11 mouse cellular contexts compared by ENCODE assay signal in genomic region chr17:49413554-49413953, GRCm38 (mm10). TPM values are rescaled to one million over a fixed set of nuclear protein-coding genes. Genes with fewer than 3 reads are reported as not detected.
DNase-seq lines count a peak whose midpoint lies in the region; ATAC-seq and TF ChIP-seq lines count a peak whose summit lies in the region.
"Had no signal": no experiment of that assay in that cellular context is flagged by ENCODE, and none has a peak within 500 bp of the region (broad histone marks: within the 10 kb centered on the region; RNA-seq: fewer than 3 reads in every experiment).

No protein-coding gene starts in this region.

- intact Hi-C loops in left cerebral cortex, postnatal 14 days (cut with DNase I): no loop called here

- H3K36me3 ChIP-seq in kidney, adult 2 months (ENCODE audit: control insufficient read depth, insufficient read depth, low read length): no peaks in the 10 kb centered on the region
- no peaks in the 10 kb centered on the region for H3K36me3 ChIP-seq in kidney, embryonic 15.5 days
- no peaks in the 10 kb centered on the region for H3K36me3 ChIP-seq in MEL (ENCODE audit: control insufficient read depth in 1 of 2, insufficient read depth in 2 of 2, low read length in 2 of 2)
- no peaks in the 10 kb centered on the region for H3K36me3 ChIP-seq in neural tube, embryonic 15.5 days
- H3K36me3 ChIP-seq: lung, embryonic 15.5 days; neural tube, embryonic 13.5 days had no signal

- H3K27me3 ChIP-seq in kidney, adult 2 months (replicated peaks; ENCODE audit: control insufficient read depth, insufficient read depth, low read length): no peaks in the 10 kb centered on the region
- H3K27me3 ChIP-seq in kidney, embryonic 15.5 days: no peaks in the 10 kb centered on the region
- no peaks in the 10 kb centered on the region; a peak in 1 of 4 replicates for H3K27me3 ChIP-seq in MEL (ENCODE audit: control insufficient read depth in 1 of 2, insufficient read depth in 2 of 2, low read length in 2 of 2)
- H3K27me3 ChIP-seq in neural tube, embryonic 15.5 days (replicated peaks): no peaks in the 10 kb centered on the region
- H3K27me3 ChIP-seq: lung, embryonic 15.5 days; neural tube, embryonic 13.5 days had no signal

- no peak overlapping the region for H3K4me3 ChIP-seq in kidney, adult 2 months (ENCODE audit: insufficient read depth, low read depth, low read length)
- H3K4me3 ChIP-seq in kidney, embryonic 15.5 days (replicated peaks): no peak overlapping the region
- H3K4me3 ChIP-seq in MEL (ENCODE audit: control insufficient read depth in 1 of 2, insufficient read depth in 1 of 2, low read depth in 2 of 2, low read length in 2 of 2): no peak overlapping the region
- no peak overlapping the region for H3K4me3 ChIP-seq in neural tube, embryonic 15.5 days (replicated peaks)
- H3K4me3 ChIP-seq: lung, embryonic 15.5 days; neural tube, embryonic 13.5 days had no signal

- DNase-seq in kidney, adult 2 months: no peak
- peak; percentile 26 for DNase-seq in CD4-positive helper T cell, adult 2 months (ENCODE audit: low read depth, low spot score)
- peak; percentile 54 for DNase-seq in MEL (ENCODE audit: low read depth, low spot score)
- DNase-seq in left cerebral cortex, postnatal 14 days (ENCODE audit: low spot score in 2 of 2): no peak
- DNase-seq: gastrocnemius, postnatal 10 days; kidney, adult 9 months had no signal

- TF ChIP-seq POLR2A in kidney, adult 2 months (IDR thresholded peaks at IDR 0.05; ENCODE audit: low read depth, low read length): no peak
- no peak for TF ChIP-seq POLR2A in MEL (IDR thresholded peaks at IDR 0.05; ENCODE audit: control insufficient read depth in 1 of 2, insufficient read depth in 1 of 2, low read depth in 1 of 2, low read length in 2 of 2, poor library complexity in 1 of 2)

- WGBS in kidney, adult 2 months: 50% methylated on average over 3 of the region's 3 CpGs
- 53% methylated on average over 3 of the region's 3 CpGs for WGBS in kidney, embryonic 15.5 days
- WGBS in neural tube, embryonic 15.5 days: 56% methylated on average over 3 of the region's 3 CpGs

- TF ChIP-seq CTCF in kidney, adult 2 months (conservative IDR thresholded peaks at IDR 0.05; ENCODE audit: insufficient read depth, insufficient read length, low read depth, low read length): peak; percentile 33; the same call in 1 of the 2 replicates
- TF ChIP-seq CTCF in MEL (IDR thresholded peaks at IDR 0.05 in 2 of 3, conservative IDR thresholded peaks at IDR 0.05 in 1 of 3; ENCODE audit: control insufficient read depth in 1 of 3, insufficient read depth in 1 of 3, low read depth in 2 of 3, low read length in 3 of 3, poor library complexity in 1 of 3, severe bottlenecking in 1 of 3): peak in 2 of 3 experiments; percentile 28 to 47; a peak in 4 of 6 replicates

- H3K4me2 ChIP-seq in kidney, embryonic 15.5 days: no peak overlapping the region
- no peak overlapping the region for H3K4me2 ChIP-seq in neural tube, embryonic 15.5 days
- H3K4me2 ChIP-seq: lung, embryonic 15.5 days; neural tube, embryonic 13.5 days had no signal

- no peak overlapping the region for H3K9ac ChIP-seq in kidney, embryonic 15.5 days
- no peak overlapping the region for H3K9ac ChIP-seq in MEL (ENCODE audit: control insufficient read depth, low read depth, low read length, poor library complexity, severe bottlenecking)
- H3K9ac ChIP-seq in neural tube, embryonic 15.5 days (replicated peaks): no peak overlapping the region
- H3K9ac ChIP-seq: lung, embryonic 15.5 days; neural tube, embryonic 13.5 days had no signal

- TF ChIP-seq EP300 in MEL (IDR thresholded peaks at IDR 0.05; ENCODE audit: low read depth in 1 of 2, low read length in 2 of 2): no peak

- H3K9me3 ChIP-seq in kidney, embryonic 15.5 days (replicated peaks): no peaks in the 10 kb centered on the region
- no peaks in the 10 kb centered on the region for H3K9me3 ChIP-seq in MEL (replicated peaks; ENCODE audit: insufficient read depth, low read length)
- H3K9me3 ChIP-seq in neural tube, embryonic 15.5 days (replicated peaks): no peaks in the 10 kb centered on the region
- H3K9me3 ChIP-seq: lung, embryonic 15.5 days; neural tube, embryonic 13.5 days had no signal

- H3K79me2 ChIP-seq in MEL (ENCODE audit: control insufficient read depth, insufficient read depth, low read length, poor library complexity): no peaks in the 10 kb centered on the region

- H3K4me1 ChIP-seq in kidney, adult 2 months (ENCODE audit: control insufficient read depth, insufficient read depth, low read length): no peaks in the 10 kb centered on the region
- H3K4me1 ChIP-seq in kidney, embryonic 15.5 days: no peaks in the 10 kb centered on the region
- no peaks in the 10 kb centered on the region for H3K4me1 ChIP-seq in MEL (ENCODE audit: control insufficient read depth in 1 of 2, insufficient read depth in 2 of 2, low read length in 2 of 2)
- no peaks in the 10 kb centered on the region for H3K4me1 ChIP-seq in neural tube, embryonic 15.5 days
- H3K4me1 ChIP-seq: lung, embryonic 15.5 days; neural tube, embryonic 13.5 days had no signal

- TF ChIP-seq RAD21 in MEL (IDR thresholded peaks at IDR 0.05; ENCODE audit: low read depth, low read length): no peak

- no peak overlapping the region for H3K27ac ChIP-seq in kidney, adult 2 months (ENCODE audit: insufficient read depth, low read depth, low read length)
- H3K27ac ChIP-seq in kidney, embryonic 15.5 days: no peak overlapping the region
- H3K27ac ChIP-seq in MEL (ENCODE audit: control insufficient read depth, low read depth, low read length): no peak overlapping the region
- no peak overlapping the region for H3K27ac ChIP-seq in neural tube, embryonic 15.5 days (replicated peaks)
- H3K27ac ChIP-seq: lung, embryonic 15.5 days; neural tube, embryonic 13.5 days had no signal

- ATAC-seq in kidney, embryonic 15.5 days (replicated peaks; ENCODE audit: low FRiP score): no peak
- ATAC-seq in inflammation-experienced regulatory T-cells, adult 6 months: peak; percentile 52
- ATAC-seq in neural tube, embryonic 15.5 days (ENCODE audit: low FRiP score): no peak

TF ChIP-seq in MEL, 35 proteins besides CTCF, POLR2A, EP300 and RAD21:
- TF ChIP-seq ZC3H11A (IDR thresholded peaks at IDR 0.05; ENCODE audit: low read depth, low read length) (no peak), POLR2AphosphoS5 (IDR thresholded peaks at IDR 0.05; ENCODE audit: borderline replicate concordance, low read depth, low read length) (no peak), MXI1 (IDR thresholded peaks at IDR 0.05; ENCODE audit: low read depth, low read length) (no peak), ZKSCAN1 (IDR thresholded peaks at IDR 0.05; ENCODE audit: low read depth, low read length) (no peak), MYB (IDR thresholded peaks at IDR 0.05; ENCODE audit: low read depth, low read length) (no peak), CHD2 (IDR thresholded peaks at IDR 0.05; ENCODE audit: low read length) (no peak), NELFE (IDR thresholded peaks at IDR 0.05; ENCODE audit: low read depth, low read length) (no peak), JUND (IDR thresholded peaks at IDR 0.05; ENCODE audit: low read depth, low read length) (no peak), USF1 (IDR thresholded peaks at IDR 0.05; ENCODE audit: low read depth, low read length) (no peak), POLR2AphosphoS2 (IDR thresholded peaks at IDR 0.05; ENCODE audit: low read length) (no peak), RCOR1 (IDR thresholded peaks at IDR 0.05; ENCODE audit: low read depth, low read length) (no peak), ELF1 (IDR thresholded peaks at IDR 0.05; ENCODE audit: low read depth, low read length) (no peak), GATA1 (IDR thresholded peaks at IDR 0.05; ENCODE audit: low read depth, low read length) (no peak), MAZ (IDR thresholded peaks at IDR 0.05; ENCODE audit: low read depth, low read length) (no peak), GABPA (IDR thresholded peaks at IDR 0.05; ENCODE audit: low read depth, low read length) (no peak)

RNA-seq across cellular contexts. Expression of gene Mocs1, which starts 14.6 kb away (rescaled TPM):
- polyA plus RNA-seq in kidney, adult 2 months (2012; rRNA removed): 41.4 and 41.5 TPM in 2 replicates
- 8.4 and 8.9 TPM in 2 replicates for polyA plus RNA-seq in kidney, embryonic 15.5 days (2015; fragmentation: Nextera tagmentation; extraction: Ambion mirVana)
- 6.7 and 7.8 TPM in 2 replicates for total RNA-seq in MEL (2012; rRNA removed)
- 10 to 100 TPM in 1 of 2 experiments, not detected in 1; 24.6 TPM for polyA plus RNA-seq in MEL (2012; ENCODE audit: insufficient read depth in 1 of 2, insufficient read length in 2 of 2, low read depth in 1 of 2, low replicate concordance in 2 of 2, missing spikeins in 1 of 2)
- 10 to 100 TPM in 1 of 3 experiments, 1 to 10 TPM in 2; 9.1 to 14.6 (median 9.5) TPM for polyA plus RNA-seq in inflammation-experienced regulatory T-cells, adult 6 months (2017; shearing (Covaris generic))
- 4.7 and 6.2 TPM in 2 replicates for polyA plus RNA-seq in neural tube, embryonic 15.5 days (2015; fragmentation: Nextera tagmentation; extraction: Ambion mirVana)
- total RNA-seq in left cerebral cortex, postnatal 14 days (2021): 10 to 100 TPM in 1 of 2 experiments, 1 to 10 TPM in 1; 9.9 to 12.5 TPM

Comparison
In these comparisons a context has a peak if more than half of its experiments do, and no peak if none do; other contexts are left out.
1. DNase-seq: peak in CD4-positive helper T cell, adult 2 months (single experiment) and MEL (single experiment); none in kidney, adult 2 months (single experiment) and left cerebral cortex, postnatal 14 days (0 of 2).